Mouse (Mus musculus): Measurements from ENCODE around the gene Uhrf1. TPM values are rescaled to one million over a fixed set of nuclear protein-coding genes. Genes with fewer than 3 reads are reported as not detected.

Uhrf1 gene
- polyA plus RNA-seq, 1 experiment = 22.6 TPM

DNA sequence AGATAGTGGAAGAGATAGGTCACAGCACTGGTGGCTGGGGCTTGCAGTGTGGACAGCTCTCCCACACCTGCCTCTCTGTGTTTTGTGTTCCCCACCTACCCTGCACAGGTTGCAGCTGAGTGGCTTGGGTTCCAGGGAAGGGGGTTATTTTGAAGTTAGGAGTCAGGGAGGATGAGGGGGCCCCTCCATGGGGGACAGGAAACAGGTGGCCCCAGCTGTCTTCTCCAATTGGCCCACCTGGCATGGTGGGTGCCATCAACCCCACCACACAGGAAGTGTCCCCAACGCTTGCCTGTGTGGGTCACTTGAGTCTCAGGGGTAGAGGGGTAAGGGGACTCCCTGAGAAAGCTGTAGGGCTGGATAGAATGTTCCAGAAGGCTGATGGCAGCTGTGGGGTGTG lies 9.8 kb upstream of the Uhrf1 start:
- no peak for TF ChIP-seq GATA1 (IDR thresholded peaks at IDR 0.05; ENCODE audit: borderline replicate concordance, low read length)
- TF ChIP-seq FLI1 (IDR thresholded peaks at IDR 0.05; ENCODE audit: low read length) = no peak
- no peaks in the 10 kb centered on the region for H3K27me3 ChIP-seq (replicated peaks)
- no peak overlapping the region for H3K4me3 ChIP-seq (replicated peaks)
- no peaks in the 10 kb centered on the region for H3K9me3 ChIP-seq
- H3K36me3 ChIP-seq (replicated peaks; ENCODE audit: low read length) = no peaks in the 10 kb centered on the region
- H3K4me1 ChIP-seq = peaks cover 65% of the 10 kb centered on the region

DNA sequence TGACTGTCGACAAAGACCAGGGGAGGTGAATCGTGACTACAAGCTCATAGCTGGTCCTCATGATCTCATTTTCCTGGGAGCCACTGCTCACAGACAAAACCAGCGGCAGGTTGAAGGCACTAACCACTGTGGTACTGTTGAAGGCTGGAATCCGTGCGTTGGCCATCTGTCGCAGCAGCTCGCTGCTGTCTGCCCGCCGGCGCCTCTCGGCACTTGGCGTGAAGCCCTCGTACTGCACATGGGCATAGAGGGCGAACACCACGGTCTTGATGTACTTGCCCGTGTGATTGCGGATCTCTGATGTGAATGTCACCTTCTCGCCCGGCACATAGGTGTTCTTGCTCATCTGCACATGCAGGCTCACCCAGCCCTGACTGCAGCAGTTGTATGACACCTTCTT lies 8.9 kb upstream of the Uhrf1 start:
- TF ChIP-seq GATA1 (IDR thresholded peaks at IDR 0.05; ENCODE audit: borderline replicate concordance, low read length) = no peak
- no peak for TF ChIP-seq FLI1 (IDR thresholded peaks at IDR 0.05; ENCODE audit: low read length)
- H3K4me3 ChIP-seq (replicated peaks) = no peak overlapping the region
- H3K27me3 ChIP-seq (replicated peaks) = no peaks in the 10 kb centered on the region
- no peaks in the 10 kb centered on the region for H3K36me3 ChIP-seq (replicated peaks; ENCODE audit: low read length)
- H3K9me3 ChIP-seq = no peaks in the 10 kb centered on the region
- peaks cover 55% of the 10 kb centered on the region for H3K4me1 ChIP-seq

DNA sequence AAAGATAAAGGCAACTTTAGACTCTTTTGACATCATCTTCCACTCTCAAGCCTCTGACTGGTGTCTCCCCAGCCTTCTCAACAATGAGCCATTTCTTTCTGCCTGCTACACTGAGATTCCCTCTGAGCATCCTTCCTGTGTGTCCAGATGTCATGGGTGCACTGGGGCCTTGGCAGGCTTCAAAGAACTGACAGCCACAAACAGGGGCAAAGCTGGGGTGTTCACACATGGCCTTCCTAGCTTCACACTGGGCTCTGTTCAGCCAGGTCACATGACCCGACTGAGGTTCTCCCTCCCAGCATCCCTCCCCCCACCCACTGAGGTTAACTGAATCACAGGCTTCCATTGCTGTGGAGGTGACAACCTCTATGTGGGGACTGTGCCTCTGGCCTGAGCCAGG lies 6.9 kb upstream of the Uhrf1 start:
- TF ChIP-seq GATA1 (IDR thresholded peaks at IDR 0.05; ENCODE audit: borderline replicate concordance, low read length) (no peak), FLI1 (IDR thresholded peaks at IDR 0.05; ENCODE audit: low read length) (no peak)
- Histone ChIP-seq H3K4me3 (replicated peaks) (no peak overlapping the region), H3K36me3 (replicated peaks; ENCODE audit: low read length) (no peaks in the 10 kb centered on the region), H3K9me3 (no peaks in the 10 kb centered on the region), H3K4me1 (peaks cover 36% of the 10 kb centered on the region), H3K27me3 (replicated peaks) (peaks cover 2% of the 10 kb centered on the region)

DNA sequence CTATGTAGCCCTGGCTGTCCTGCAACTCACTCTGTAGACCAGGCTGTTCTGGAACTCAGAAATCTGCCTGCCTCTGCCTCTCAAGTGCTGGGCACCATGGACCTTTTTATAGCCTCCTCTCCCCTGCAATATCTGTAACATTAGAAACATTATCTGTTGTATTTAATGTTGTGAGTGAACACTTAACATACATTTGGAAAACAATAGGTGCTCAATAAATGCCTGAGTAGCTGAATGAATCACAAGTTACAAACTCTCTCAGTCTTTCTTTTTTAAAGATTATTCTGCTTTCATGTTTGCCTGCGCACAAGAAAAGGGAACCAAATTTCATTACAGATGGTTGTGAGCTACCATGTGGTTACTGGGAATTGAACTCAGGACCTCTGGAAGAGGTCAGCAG lies 4.9 kb upstream of the Uhrf1 start:
- H3K36me3 ChIP-seq (replicated peaks; ENCODE audit: low read length) = no peaks in the 10 kb centered on the region
- H3K4me1 ChIP-seq = peaks cover 26% of the 10 kb centered on the region
- no peaks in the 10 kb centered on the region for H3K9me3 ChIP-seq
- TF ChIP-seq GATA1 (IDR thresholded peaks at IDR 0.05; ENCODE audit: borderline replicate concordance, low read length) = no peak
- TF ChIP-seq FLI1 (IDR thresholded peaks at IDR 0.05; ENCODE audit: low read length) = no peak
- peaks cover 2% of the 10 kb centered on the region for H3K27me3 ChIP-seq (replicated peaks)
- H3K4me3 ChIP-seq (replicated peaks) = no peak overlapping the region

DNA sequence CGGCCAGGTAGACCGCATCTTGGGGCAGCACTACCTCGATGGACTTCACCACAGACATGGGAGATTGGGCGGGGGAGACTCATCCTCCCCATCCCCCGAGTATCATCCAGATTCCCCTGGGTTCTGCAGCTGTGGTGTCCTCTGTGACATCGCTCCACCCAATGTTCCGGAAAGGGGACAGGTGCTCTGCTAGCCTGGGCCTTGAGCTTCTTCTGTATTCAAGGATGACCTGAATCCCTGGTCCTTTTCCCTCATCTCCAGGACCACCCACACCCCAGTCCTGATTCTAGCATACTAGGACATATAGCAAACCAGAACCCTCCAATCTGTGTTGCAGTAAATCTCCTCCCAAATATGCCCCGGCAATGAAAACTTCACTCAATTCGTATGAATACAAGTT lies 2.9 kb upstream of the Uhrf1 start, which contains the start of gene Arrdc5:
TSS of gene Arrdc5 (minus strand) at position 101 of the 400 bp plus-strand sequence.
- TF ChIP-seq FLI1 (IDR thresholded peaks at IDR 0.05; ENCODE audit: low read length) = no peak
- TF ChIP-seq GATA1 (IDR thresholded peaks at IDR 0.05; ENCODE audit: borderline replicate concordance, low read length) = no peak
- Histone ChIP-seq H3K36me3 (replicated peaks; ENCODE audit: low read length) (no peaks in the 10 kb centered on the region), H3K9me3 (no peaks in the 10 kb centered on the region), H3K4me1 (peaks cover 35% of the 10 kb centered on the region), H3K27me3 (replicated peaks) (peaks cover 2% of the 10 kb centered on the region), H3K4me3 (replicated peaks) (no peak within 1 kb of the TSS)

DNA sequence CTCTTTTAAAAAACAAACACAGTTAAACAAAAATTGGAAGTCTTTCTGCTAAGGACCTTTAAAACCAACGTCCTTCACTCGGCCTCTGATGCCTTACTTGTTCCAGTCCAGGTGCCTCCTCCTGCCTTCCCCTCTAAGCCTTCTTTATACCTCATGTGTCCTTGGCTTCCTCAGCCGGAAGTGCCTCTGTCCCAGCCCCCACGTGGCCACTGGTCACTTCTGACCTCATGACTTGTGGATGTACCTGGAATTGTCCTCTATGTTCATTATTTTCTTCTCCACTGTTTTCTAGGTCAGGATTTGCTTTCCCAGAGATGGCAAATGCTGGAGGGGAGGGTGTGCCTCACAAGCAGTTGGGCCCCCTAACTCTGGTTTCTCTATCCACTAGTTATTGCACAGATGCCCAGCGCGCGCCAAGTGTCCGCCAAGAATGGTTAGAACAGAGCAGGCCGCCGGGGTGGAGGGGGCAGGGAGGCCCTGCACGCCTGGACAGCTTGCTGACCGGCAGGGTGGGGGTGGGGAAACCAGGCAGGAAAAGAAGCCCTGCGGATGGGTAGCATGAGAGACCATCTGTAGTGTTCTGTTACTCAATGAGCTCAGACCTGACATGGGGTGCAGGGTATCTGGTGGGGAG lies 641 bp upstream of the Uhrf1 start:
- TF ChIP-seq FLI1 (IDR thresholded peaks at IDR 0.05; ENCODE audit: low read length) = no peak
- no peak for TF ChIP-seq GATA1 (IDR thresholded peaks at IDR 0.05; ENCODE audit: borderline replicate concordance, low read length)
- peak overlapping the region; percentile 59 for H3K4me3 ChIP-seq (replicated peaks)
- peaks cover 2% of the 10 kb centered on the region for H3K27me3 ChIP-seq (replicated peaks)
- H3K9me3 ChIP-seq = no peaks in the 10 kb centered on the region
- H3K4me1 ChIP-seq = peaks cover 48% of the 10 kb centered on the region
- peaks cover 20% of the 10 kb centered on the region for H3K36me3 ChIP-seq (replicated peaks; ENCODE audit: low read length)

DNA sequence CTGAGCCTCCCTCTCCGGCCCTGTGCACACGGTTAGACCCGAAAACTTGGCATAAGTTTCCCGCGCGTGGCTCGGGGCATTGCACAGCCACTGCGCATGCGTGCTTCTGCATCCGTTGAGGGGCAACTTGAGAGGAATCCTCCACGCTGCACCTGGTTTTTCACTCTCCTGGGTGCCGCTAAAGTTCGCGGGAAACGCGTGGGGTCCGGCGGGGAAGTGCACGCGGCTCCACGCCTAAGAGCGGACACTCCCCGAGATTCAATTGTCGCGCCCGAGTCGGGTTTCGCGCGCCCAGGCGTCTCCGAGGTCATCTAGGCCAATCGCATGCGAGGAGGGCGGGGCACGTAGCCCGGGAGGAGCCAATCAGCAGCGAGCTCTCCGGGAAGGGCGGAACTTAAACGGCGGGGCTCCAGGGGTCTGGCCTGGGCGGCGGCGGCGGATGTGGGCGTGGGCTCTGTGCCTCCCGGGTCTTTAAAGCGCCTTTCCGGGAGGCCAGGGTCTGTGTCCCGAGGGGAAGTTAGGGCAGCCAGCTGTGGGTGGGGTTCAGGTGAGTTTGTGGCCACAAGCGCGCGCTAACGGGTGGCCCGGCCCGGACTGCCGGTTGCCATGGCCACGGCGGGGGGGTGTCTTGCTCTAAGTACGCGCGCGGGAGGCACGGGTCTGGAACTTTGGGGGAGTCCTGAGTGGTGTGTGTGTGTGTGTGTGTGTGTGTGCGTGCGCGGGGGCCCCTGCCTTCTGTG lies 896 bp downstream of the Uhrf1 start:
- H3K9me3 ChIP-seq = no peaks in the 10 kb centered on the region
- peaks cover 61% of the 10 kb centered on the region for H3K4me1 ChIP-seq
- peak overlapping the region; percentile 95 for H3K4me3 ChIP-seq (replicated peaks)
- peaks cover 35% of the 10 kb centered on the region for H3K36me3 ChIP-seq (replicated peaks; ENCODE audit: low read length)
- H3K27me3 ChIP-seq (replicated peaks) = peaks cover 2% of the 10 kb centered on the region
- TF ChIP-seq FLI1 (IDR thresholded peaks at IDR 0.05; ENCODE audit: low read length) = peak; percentile 82; the same call in 1 of the 2 replicates
- TF ChIP-seq GATA1 (IDR thresholded peaks at IDR 0.05; ENCODE audit: borderline replicate concordance, low read length) = no peak

DNA sequence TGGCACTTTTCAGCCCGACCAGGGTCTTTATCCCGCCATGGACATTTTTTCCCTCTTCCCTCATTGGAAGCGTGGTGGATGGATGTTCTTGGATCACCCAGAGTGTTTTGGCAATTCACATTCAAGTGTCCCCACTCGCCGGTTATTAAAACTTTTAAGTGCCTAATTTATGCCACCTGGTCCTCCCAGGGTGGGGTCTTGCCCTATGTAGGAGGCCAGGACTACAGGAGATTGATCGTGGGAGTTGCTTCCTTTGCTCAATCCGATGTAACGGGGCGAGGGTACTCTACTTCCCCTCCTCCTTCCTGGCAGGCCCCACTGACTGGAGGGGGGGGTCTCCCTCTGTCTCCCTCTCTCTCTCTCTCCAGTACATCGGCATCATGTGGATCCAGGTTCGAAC lies 1.6 kb downstream of the Uhrf1 start:
- H3K4me1 ChIP-seq = peaks cover 64% of the 10 kb centered on the region

DNA sequence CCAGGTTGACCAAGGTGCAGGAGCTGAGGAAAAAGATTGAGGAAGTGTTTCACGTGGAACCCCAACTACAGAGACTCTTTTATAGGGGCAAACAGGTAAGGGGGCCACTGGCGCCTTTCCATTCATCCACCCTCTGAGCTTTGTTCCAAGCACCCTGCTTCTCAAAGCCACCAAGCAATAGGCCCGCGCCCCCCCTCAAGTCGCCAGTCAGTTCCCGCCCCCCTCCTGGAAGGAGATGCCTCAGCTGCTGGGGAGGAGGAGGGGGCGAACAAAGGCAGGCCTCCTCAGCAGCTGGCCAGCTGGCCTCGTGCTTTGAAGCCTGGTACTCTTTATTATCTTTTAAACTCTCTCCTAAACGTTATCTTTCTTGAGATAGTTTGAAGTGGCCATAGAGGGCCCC lies 2.0 kb downstream of the Uhrf1 start:
- peaks cover under 1% of the 10 kb centered on the region for H3K27me3 ChIP-seq (replicated peaks)
- no peaks in the 10 kb centered on the region for H3K9me3 ChIP-seq
- no peak for TF ChIP-seq FLI1 (IDR thresholded peaks at IDR 0.05; ENCODE audit: low read length)
- no peak for TF ChIP-seq GATA1 (IDR thresholded peaks at IDR 0.05; ENCODE audit: borderline replicate concordance, low read length)
- H3K4me1 ChIP-seq = peaks cover 64% of the 10 kb centered on the region
- H3K36me3 ChIP-seq (replicated peaks; ENCODE audit: low read length) = peaks cover 46% of the 10 kb centered on the region
- H3K4me3 ChIP-seq (replicated peaks) = peak overlapping the region; percentile 95

More for the DNA sequence above, 1.6 kb downstream of the Uhrf1 start:
- H3K9me3 ChIP-seq = no peaks in the 10 kb centered on the region
- TF ChIP-seq FLI1 (IDR thresholded peaks at IDR 0.05; ENCODE audit: low read length) (no peak), GATA1 (IDR thresholded peaks at IDR 0.05; ENCODE audit: borderline replicate concordance, low read length) (no peak)
- peaks cover 2% of the 10 kb centered on the region for H3K27me3 ChIP-seq (replicated peaks)
- peak overlapping the region; percentile 95 for H3K4me3 ChIP-seq (replicated peaks)
- peaks cover 42% of the 10 kb centered on the region for H3K36me3 ChIP-seq (replicated peaks; ENCODE audit: low read length)

DNA sequence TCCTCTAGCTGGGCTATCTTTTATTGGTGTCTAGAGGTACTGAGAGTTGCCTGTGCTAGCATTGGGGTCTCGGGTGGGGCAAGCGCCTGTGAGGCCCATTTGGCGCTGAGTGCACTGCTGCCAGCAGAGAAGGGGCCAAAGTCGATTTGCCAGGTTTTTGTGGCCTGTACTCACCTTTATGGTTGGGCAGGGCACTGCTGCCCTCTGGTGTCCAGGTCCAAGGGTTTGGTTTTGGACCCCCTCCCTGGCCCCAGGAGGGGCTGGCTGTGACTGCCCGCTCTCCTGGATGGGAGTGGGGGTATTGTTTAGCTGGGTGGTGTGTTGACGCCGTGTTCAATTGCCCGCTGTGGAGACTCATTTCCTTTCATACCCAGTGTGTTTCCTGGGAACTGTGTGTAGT lies 2.7 kb downstream of the Uhrf1 start:
- H3K9me3 ChIP-seq = no peaks in the 10 kb centered on the region
- peaks cover 53% of the 10 kb centered on the region for H3K36me3 ChIP-seq (replicated peaks; ENCODE audit: low read length)
- peaks cover 68% of the 10 kb centered on the region for H3K4me1 ChIP-seq
- H3K27me3 ChIP-seq (replicated peaks) = no peaks in the 10 kb centered on the region
- TF ChIP-seq FLI1 (IDR thresholded peaks at IDR 0.05; ENCODE audit: low read length) (no peak), GATA1 (IDR thresholded peaks at IDR 0.05; ENCODE audit: borderline replicate concordance, low read length) (no peak)
- H3K4me3 ChIP-seq (replicated peaks) = no peak overlapping the region
